Mouse (Mus musculus) forebrain, embryonic 10.5 days (tissue): ENCODE data around the gene Olfr766-ps1. TPM values are rescaled to one million over a fixed set of nuclear protein-coding genes. Genes with fewer than 3 reads are reported as not detected.

Source experiments
- polyA plus RNA-seq: library from polyadenylated mRNA; unstranded; fragments of >200 nt; fragmentation: Nextera tagmentation; extraction: Ambion mirVana; gene quantifications from 2 replicates; pipeline ENCODE4 v1.2.1, GENCODE M21; 2016

Olfr766-ps1 gene
- polyA plus RNA-seq, 1 experiment from 2014 or later = not detected

Other genes with a start within 250 kb of the Olfr766-ps1 start
- 88.0 and 92.9 TPM in 2 replicates for gene Ormdl2, start 247.3 kb downstream of the Olfr766-ps1 start, polyA plus RNA-seq
- 9.7 and 10.7 TPM in 2 replicates for gene Gdf11, start 177.3 kb downstream of the Olfr766-ps1 start, polyA plus RNA-seq
- 179 and 184 TPM in 2 replicates for gene Cd63, start 168.0 kb downstream of the Olfr766-ps1 start, polyA plus RNA-seq
- 11.0 and 12.8 TPM in 2 replicates for gene Rdh5, start 146.1 kb downstream of the Olfr766-ps1 start, polyA plus RNA-seq
- gene Bloc1s1, start 144.9 kb downstream of the Olfr766-ps1 start, polyA plus RNA-seq = 166 and 178 TPM in 2 replicates
- 0.15 and 0.36 TPM in 2 replicates for gene Itga7, start 135.2 kb downstream of the Olfr766-ps1 start, polyA plus RNA-seq
- gene Mettl7b, start 108.0 kb downstream of the Olfr766-ps1 start, polyA plus RNA-seq = not detected in 2 replicates
- gene Olfr9, start 79.5 kb downstream of the Olfr766-ps1 start, polyA plus RNA-seq = not detected in 2 replicates
- gene Olfr763, start 58.2 kb downstream of the Olfr766-ps1 start, polyA plus RNA-seq = not detected in 2 replicates
- not detected in 2 replicates for gene Olfr764-ps1, start 29.1 kb downstream of the Olfr766-ps1 start, polyA plus RNA-seq
- not detected in 2 replicates for gene Olfr765, start 19.0 kb downstream of the Olfr766-ps1 start, polyA plus RNA-seq
- not detected in 2 replicates for gene Olfr767, start 13.9 kb upstream of the Olfr766-ps1 start, polyA plus RNA-seq
- not detected in 2 replicates for gene Olfr768, start 30.4 kb upstream of the Olfr766-ps1 start, polyA plus RNA-seq
- not detected in 2 replicates for gene Olfr769, start 48.9 kb upstream of the Olfr766-ps1 start, polyA plus RNA-seq
- not detected in 2 replicates for gene Olfr770, start 70.0 kb upstream of the Olfr766-ps1 start, polyA plus RNA-seq
- gene Olfr771, start 95.8 kb upstream of the Olfr766-ps1 start, polyA plus RNA-seq = not detected in 2 replicates
- not detected in 2 replicates for gene Olfr772, start 108.9 kb upstream of the Olfr766-ps1 start, polyA plus RNA-seq
- not detected in 2 replicates for gene Olfr773, start 118.4 kb upstream of the Olfr766-ps1 start, polyA plus RNA-seq
- not detected in 2 replicates for gene Olfr774, start 167.2 kb upstream of the Olfr766-ps1 start, polyA plus RNA-seq
- not detected in 2 replicates for gene Olfr775, start 179.4 kb upstream of the Olfr766-ps1 start, polyA plus RNA-seq
- not detected in 2 replicates for gene Olfr776, start 190.2 kb upstream of the Olfr766-ps1 start, polyA plus RNA-seq
- not detected in 2 replicates for gene Olfr777, start 202.5 kb upstream of the Olfr766-ps1 start, polyA plus RNA-seq
- gene Olfr780, start 249.1 kb upstream of the Olfr766-ps1 start, polyA plus RNA-seq = not detected in 2 replicates